Mouse (Mus musculus) forebrain, embryonic 15.5 days (tissue): ENCODE measurements around the gene Folr2. TPM values are rescaled to one million over a fixed set of nuclear protein-coding genes. Genes with fewer than 3 reads are reported as not detected.

Source experiments
- ATAC-seq: fragments of 200-750 bp; cut with Nextera tagmentation; replicated peaks from 2 replicates; pipeline ENCODE4 v1.8.0; 2017; ENCODE audit warnings: mild to moderate bottlenecking, moderate TSS enrichment, moderate library complexity
- H3K27ac ChIP-seq: fragments of 300-500 bp; sonication (generic); replicated peaks from 2 replicates; pipeline ENCODE4 v1.5.1; 2015; ENCODE audit warnings: mild to moderate bottlenecking, inconsistent platforms
- H3K27me3 ChIP-seq: fragments of 300-500 bp; sonication (generic); 2 replicates; pipeline ENCODE4 v1.6.1; 2015; ENCODE audit warnings: inconsistent platforms
- H3K36me3 ChIP-seq: fragments of 300-500 bp; sonication (generic); 2 replicates; pipeline ENCODE4 v1.6.1; 2015; ENCODE audit warnings: mild to moderate bottlenecking, inconsistent platforms
- H3K4me1 ChIP-seq: fragments of 300-500 bp; sonication (generic); 2 replicates; pipeline ENCODE4 v1.6.1; 2015; ENCODE audit warnings: inconsistent platforms
- H3K4me2 ChIP-seq: fragments of 300-500 bp; sonication (generic); replicated peaks from 2 replicates; pipeline ENCODE4 v1.6.1; 2015; ENCODE audit warnings: mild to moderate bottlenecking, inconsistent platforms
- H3K4me3 ChIP-seq: fragments of 300-500 bp; sonication (generic); 2 replicates; pipeline ENCODE4 v1.5.1; 2015; ENCODE audit warnings: mild to moderate bottlenecking, inconsistent platforms
- H3K9ac ChIP-seq: fragments of 300-500 bp; sonication (generic); replicated peaks from 2 replicates; pipeline ENCODE4 v1.6.1; 2015; ENCODE audit warnings: mild to moderate bottlenecking, inconsistent platforms
- H3K9me3 ChIP-seq: fragments of 300-500 bp; sonication (generic); 2 replicates; pipeline ENCODE4 v1.6.1; 2016; ENCODE audit warnings: inconsistent platforms
- WGBS: fragments of 180-500 bp; shearing (Covaris S2); methylation state at CpG from one replicate; pipeline ENCODE4 v1.1.7; 2015; ENCODE audit warnings: mixed read lengths; 5-methylcytosine and 5-hydroxymethylcytosine counted together
- polyA plus RNA-seq: library from polyadenylated mRNA; unstranded; fragments of >200 nt; fragmentation: Nextera tagmentation; extraction: Ambion mirVana; gene quantifications from 2 replicates; pipeline ENCODE4 v1.2.1, GENCODE M21; 2015

Gene Folr2
- polyA plus RNA-seq, 1 experiment from 2014 or later, result 1.2 TPM

- H3K9ac ChIP-seq, result no peak overlapping the region
- H3K27me3 ChIP-seq, result no peaks in the 10 kb centered on the region
- H3K4me1 ChIP-seq, result no peaks in the 10 kb centered on the region
- ATAC-seq, result no peak
- H3K36me3 ChIP-seq, result no peaks in the 10 kb centered on the region
- H3K4me3 ChIP-seq, result no peak overlapping the region
- H3K4me2 ChIP-seq, result no peak overlapping the region
- H3K27ac ChIP-seq, result no peak overlapping the region
- H3K9me3 ChIP-seq, result no peaks in the 10 kb centered on the region
Measured at GRCm38 (mm10) chr7:101860978-101861377, 4.0 kb upstream of the Folr2 start.

- H3K9me3 ChIP-seq, result no peaks in the 10 kb centered on the region
- H3K27ac ChIP-seq, result no peak overlapping the region
- H3K27me3 ChIP-seq, result no peaks in the 10 kb centered on the region
- no peak for ATAC-seq
- no peak overlapping the region for H3K9ac ChIP-seq
- H3K4me3 ChIP-seq, result no peak overlapping the region
- no peak overlapping the region for H3K4me2 ChIP-seq
- H3K36me3 ChIP-seq, result no peaks in the 10 kb centered on the region
- H3K4me1 ChIP-seq, result no peaks in the 10 kb centered on the region
- 81% methylated on average over 9 of the region's 9 CpGs for WGBS
Measured at GRCm38 (mm10) chr7:101858362-101858761, 1.4 kb upstream of the Folr2 start.

GRCm38 (mm10) chr7:101853816-101854215 is 3.2 kb downstream of the Folr2 start:
- no peaks in the 10 kb centered on the region for H3K27me3 ChIP-seq
- no peak overlapping the region for H3K4me2 ChIP-seq
- WGBS, result 88% methylated on average over 2 of the region's 2 CpGs
- H3K27ac ChIP-seq, result no peak overlapping the region
- H3K36me3 ChIP-seq, result no peaks in the 10 kb centered on the region
- no peak overlapping the region for H3K4me3 ChIP-seq
- no peaks in the 10 kb centered on the region for H3K9me3 ChIP-seq
- no peaks in the 10 kb centered on the region for H3K4me1 ChIP-seq
- no peak overlapping the region for H3K9ac ChIP-seq
- no peak for ATAC-seq

GRCm38 (mm10) chr7:101852846-101853245 is 4.1 kb downstream of the Folr2 start:
- no peak for ATAC-seq
- Histone ChIP-seq H3K9me3 (no peaks in the 10 kb centered on the region), H3K36me3 (no peaks in the 10 kb centered on the region), H3K4me1 (no peaks in the 10 kb centered on the region), H3K9ac (no peak overlapping the region), H3K4me3 (no peak overlapping the region), H3K27me3 (no peaks in the 10 kb centered on the region), H3K4me2 (no peak overlapping the region), H3K27ac (no peak overlapping the region)
- WGBS, result 85% methylated on average over 6 of the region's 6 CpGs

- H3K4me1 ChIP-seq, result no peaks in the 10 kb centered on the region
- no peak overlapping the region for H3K4me2 ChIP-seq
- H3K27ac ChIP-seq, result no peak overlapping the region
- no peaks in the 10 kb centered on the region for H3K9me3 ChIP-seq
- H3K9ac ChIP-seq, result no peak overlapping the region
- no peak for ATAC-seq
- no peak overlapping the region for H3K4me3 ChIP-seq
- H3K36me3 ChIP-seq, result no peaks in the 10 kb centered on the region
- H3K27me3 ChIP-seq, result no peaks in the 10 kb centered on the region
- 87% methylated on average over 6 of the region's 6 CpGs for WGBS
Measured at GRCm38 (mm10) chr7:101851689-101852088, 5.3 kb downstream of the Folr2 start.

- H3K4me3 ChIP-seq, result no peak overlapping the region
- WGBS, result 91% methylated on average over 1 of the region's 1 CpGs
- ATAC-seq, result no peak
- no peak overlapping the region for H3K9ac ChIP-seq
- H3K4me1 ChIP-seq, result no peaks in the 10 kb centered on the region
- no peak overlapping the region for H3K4me2 ChIP-seq
- H3K27ac ChIP-seq, result no peak overlapping the region
- H3K9me3 ChIP-seq, result no peaks in the 10 kb centered on the region
- H3K36me3 ChIP-seq, result no peaks in the 10 kb centered on the region
- H3K27me3 ChIP-seq, result no peaks in the 10 kb centered on the region
Measured at GRCm38 (mm10) chr7:101847934-101848333, 9.1 kb downstream of the Folr2 start.

GRCm38 (mm10) chr7:101844186-101844585 is 12.8 kb downstream of the Folr2 start:
- Histone ChIP-seq H3K27me3 (no peaks in the 10 kb centered on the region), H3K9ac (no peak overlapping the region), H3K9me3 (no peaks in the 10 kb centered on the region), H3K4me2 (no peak overlapping the region), H3K4me1 (no peaks in the 10 kb centered on the region), H3K36me3 (no peaks in the 10 kb centered on the region), H3K4me3 (no peak overlapping the region), H3K27ac (no peak overlapping the region)
- WGBS, result 79% methylated on average over 6 of the region's 6 CpGs
- no peak for ATAC-seq

- Histone ChIP-seq H3K27me3 (no peaks in the 10 kb centered on the region), H3K4me3 (peak within 1 kb of the TSS; percentile 80), H3K36me3 (0 out of 2 replicates have a peak, but pooled peaks cover 2% of the 10 kb centered on the region), H3K9ac (peak within 1 kb of the TSS; percentile 68), H3K4me2 (peak within 1 kb of the TSS; percentile 100), H3K9me3 (no peaks in the 10 kb centered on the region), H3K27ac (peak within 1 kb of the TSS; percentile 75), H3K4me1 (peaks cover 54% of the 10 kb centered on the region)
- peak; percentile 72 for ATAC-seq
- under 1% methylated on average over 64 of the region's 64 CpGs for WGBS
Measured at GRCm38 (mm10) chr7:101837606-101838471, 19.2 kb downstream of the Folr2 start, which contains the start of gene Inppl1. Inppl1 (minus strand) TSS chr7:101838229.

GRCm38 (mm10) chr7:101837154-101837605 is 19.8 kb downstream of the Folr2 start:
- H3K27me3 ChIP-seq, result no peaks in the 10 kb centered on the region
- WGBS, result under 1% methylated on average over 20 of the region's 20 CpGs
- H3K9me3 ChIP-seq, result no peaks in the 10 kb centered on the region
- H3K9ac ChIP-seq, result peak overlapping the region; percentile 68
- 0 out of 2 replicates have a peak, but pooled peaks cover 5% of the 10 kb centered on the region for H3K36me3 ChIP-seq
- peak overlapping the region; percentile 80 for H3K4me3 ChIP-seq
- H3K4me1 ChIP-seq, result peaks cover 54% of the 10 kb centered on the region
- peak overlapping the region; percentile 100 for H3K4me2 ChIP-seq
- no peak for ATAC-seq
- H3K27ac ChIP-seq, result peak overlapping the region; percentile 75

- 0% methylated on average over 63 of the region's 63 CpGs for WGBS
- peak; percentile 36 for ATAC-seq
- H3K4me1 ChIP-seq, result peaks cover 54% of the 10 kb centered on the region
Measured at GRCm38 (mm10) chr7:101836271-101837153, 20.5 kb downstream of the Folr2 start.

GRCm38 (mm10) chr7:101835457-101836109 is 21.4 kb downstream of the Folr2 start:
- Histone ChIP-seq H3K4me3 (peak overlapping the region; percentile 80), H3K9ac (peak overlapping the region; percentile 68; the same call in 1 of the 2 replicates), H3K9me3 (no peaks in the 10 kb centered on the region), H3K27me3 (no peaks in the 10 kb centered on the region), H3K4me1 (peaks cover 54% of the 10 kb centered on the region), H3K4me2 (peak overlapping the region; percentile 100), H3K27ac (peak overlapping the region; percentile 75; the same call in 1 of the 2 replicates), H3K36me3 (peaks cover 10% of the 10 kb centered on the region; the same call in 1 of the 2 replicates)
- WGBS, result 43% methylated on average over 5 of the region's 5 CpGs
- ATAC-seq, result no peak

More at GRCm38 (mm10) chr7:101836271-101837153, 20.5 kb downstream of the Folr2 start:
- H3K9me3 ChIP-seq, result no peaks in the 10 kb centered on the region
- peak overlapping the region; percentile 75 for H3K27ac ChIP-seq
- peak overlapping the region; percentile 68 for H3K9ac ChIP-seq
- H3K36me3 ChIP-seq, result 0 out of 2 replicates have a peak, but pooled peaks cover 6% of the 10 kb centered on the region
- no peaks in the 10 kb centered on the region for H3K27me3 ChIP-seq
- H3K4me3 ChIP-seq, result peak overlapping the region; percentile 80
- peak overlapping the region; percentile 100 for H3K4me2 ChIP-seq
